Mouse (Mus musculus) lung, embryonic 16.5 days (tissue): Measurements from ENCODE around the gene Cx3cr1. TPM values are rescaled to one million over a fixed set of nuclear protein-coding genes. Genes with fewer than 3 reads are reported as not detected.

Experiments
- ATAC-seq: fragments of 200-750 bp; cut with Nextera tagmentation; 2 replicates; pipeline ENCODE4 v1.8.0; 2017; ENCODE audit warnings: low read depth, mild to moderate bottlenecking, moderate library complexity
- H3K27ac ChIP-seq: fragments of 300-500 bp; sonication (generic); 2 replicates; pipeline ENCODE4 v1.5.1; 2014; ENCODE audit warnings: mild to moderate bottlenecking, control low read depth, low read length
- H3K27me3 ChIP-seq: fragments of 300-500 bp; sonication (generic); 2 replicates; pipeline ENCODE4 v1.6.1; 2014; ENCODE audit warnings: low read depth, low read length, mixed read lengths; ENCODE audit not compliant: control insufficient read depth, insufficient read depth
- H3K36me3 ChIP-seq: fragments of 300-500 bp; sonication (generic); 2 replicates; pipeline ENCODE4 v1.6.1; 2014; ENCODE audit warnings: low read length; ENCODE audit not compliant: control insufficient read depth, insufficient read depth
- H3K4me1 ChIP-seq: fragments of 300-500 bp; sonication (generic); replicated peaks from 2 replicates; pipeline ENCODE4 v1.6.1; 2014; ENCODE audit warnings: low read length, mixed read lengths; ENCODE audit not compliant: control insufficient read depth, insufficient read depth
- H3K4me2 ChIP-seq: fragments of 300-500 bp; sonication (generic); 2 replicates; pipeline ENCODE4 v1.6.1; 2014; ENCODE audit warnings: low read depth, low read length, control low read depth
- H3K4me3 ChIP-seq: fragments of 300-500 bp; sonication (generic); 2 replicates; pipeline ENCODE4 v1.5.1; 2014; ENCODE audit warnings: mild to moderate bottlenecking, low read length, control low read depth
- H3K9ac ChIP-seq: fragments of 300-500 bp; sonication (generic); 2 replicates; pipeline ENCODE4 v1.6.1; 2014; ENCODE audit warnings: low read length, control low read depth
- H3K9me3 ChIP-seq: fragments of 300-500 bp; sonication (generic); 2 replicates; pipeline ENCODE4 v1.6.1; 2016; ENCODE audit warnings: low read length; ENCODE audit not compliant: control insufficient read depth
- WGBS: fragments of 180-500 bp; shearing (Covaris S2); extraction: QIAGEN DNeasy Blood & Tissue Kit; methylation state at CpG from one replicate; pipeline ENCODE4 v1.1.7; 2014; 5-methylcytosine and 5-hydroxymethylcytosine counted together
- polyA plus RNA-seq: library from polyadenylated mRNA; unstranded; fragments of >200 nt; fragmentation: Nextera tagmentation; extraction: Ambion mirVana; gene quantifications from 2 replicates; pipeline ENCODE4 v1.2.1, GENCODE M21; 2015

Cx3cr1 gene
- polyA plus RNA-seq, 1 experiment from 2014 or later = 8.9 TPM

DNA sequence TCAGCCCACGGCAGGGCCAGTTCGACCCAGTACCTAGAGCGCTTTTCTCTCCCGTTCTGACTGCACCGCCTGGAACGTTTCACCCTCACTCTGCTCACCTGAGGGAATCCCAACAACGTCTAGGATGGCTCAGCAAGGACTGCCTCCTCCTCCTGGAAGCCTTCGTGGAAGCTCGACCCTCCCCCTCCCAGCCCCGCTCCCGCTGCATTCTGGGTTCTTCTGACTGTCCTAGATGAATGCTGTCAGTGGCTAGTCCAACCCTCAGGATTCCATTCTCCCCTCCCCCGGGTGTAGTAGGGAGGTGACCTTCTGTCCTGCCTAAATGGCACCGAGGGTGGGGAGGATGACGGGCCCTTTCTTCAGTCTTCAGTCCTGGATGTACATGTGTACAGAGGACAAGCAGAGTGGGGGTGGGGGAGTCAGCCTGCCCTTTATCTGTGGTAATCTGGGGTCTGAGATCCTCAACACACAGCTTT is 85.1 kb downstream of the Cx3cr1 start, which contains the start of gene Csrnp1:
Gene Csrnp1 (minus strand): TSS at position 123 of the 476 bp plus-strand sequence.
- H3K36me3 ChIP-seq = no peaks in the 10 kb centered on the region
- peak within 1 kb of the TSS; percentile 91 for H3K4me2 ChIP-seq
- peaks cover 39% of the 10 kb centered on the region for H3K4me1 ChIP-seq
- no peaks in the 10 kb centered on the region for H3K27me3 ChIP-seq
- no peaks in the 10 kb centered on the region for H3K9me3 ChIP-seq
- ATAC-seq = no peak
- H3K4me3 ChIP-seq = peak within 1 kb of the TSS; percentile 82
- 5% methylated on average over 14 of the region's 14 CpGs for WGBS
- peak within 1 kb of the TSS; percentile 87 for H3K9ac ChIP-seq
- H3K27ac ChIP-seq = peak within 1 kb of the TSS; percentile 100

GRCm38 (mm10) chr9:119983585-119984535 is 85.8 kb downstream of the Cx3cr1 start:
- Histone ChIP-seq H3K27me3 (no peaks in the 10 kb centered on the region), H3K4me2 (peak overlapping the region; percentile 91), H3K4me3 (peak overlapping the region; percentile 82), H3K27ac (peak overlapping the region; percentile 100), H3K36me3 (no peaks in the 10 kb centered on the region), H3K9me3 (no peaks in the 10 kb centered on the region), H3K9ac (peak overlapping the region; percentile 87), H3K4me1 (peaks cover 46% of the 10 kb centered on the region)
- under 1% methylated on average over 74 of the region's 79 CpGs for WGBS
- ATAC-seq = peak; percentile 82

GRCm38 (mm10) chr9:119982956-119983551 is 86.6 kb downstream of the Cx3cr1 start:
- H3K36me3 ChIP-seq = no peaks in the 10 kb centered on the region
- under 1% methylated on average over 42 of the region's 48 CpGs for WGBS
- H3K27me3 ChIP-seq = no peaks in the 10 kb centered on the region
- peaks cover 54% of the 10 kb centered on the region for H3K4me1 ChIP-seq
- peak overlapping the region; percentile 100 for H3K27ac ChIP-seq
- no peaks in the 10 kb centered on the region for H3K9me3 ChIP-seq
- H3K4me3 ChIP-seq = peak overlapping the region; percentile 82
- peak overlapping the region; percentile 91 for H3K4me2 ChIP-seq
- H3K9ac ChIP-seq = peak overlapping the region; percentile 87
- ATAC-seq = no peak

DNA sequence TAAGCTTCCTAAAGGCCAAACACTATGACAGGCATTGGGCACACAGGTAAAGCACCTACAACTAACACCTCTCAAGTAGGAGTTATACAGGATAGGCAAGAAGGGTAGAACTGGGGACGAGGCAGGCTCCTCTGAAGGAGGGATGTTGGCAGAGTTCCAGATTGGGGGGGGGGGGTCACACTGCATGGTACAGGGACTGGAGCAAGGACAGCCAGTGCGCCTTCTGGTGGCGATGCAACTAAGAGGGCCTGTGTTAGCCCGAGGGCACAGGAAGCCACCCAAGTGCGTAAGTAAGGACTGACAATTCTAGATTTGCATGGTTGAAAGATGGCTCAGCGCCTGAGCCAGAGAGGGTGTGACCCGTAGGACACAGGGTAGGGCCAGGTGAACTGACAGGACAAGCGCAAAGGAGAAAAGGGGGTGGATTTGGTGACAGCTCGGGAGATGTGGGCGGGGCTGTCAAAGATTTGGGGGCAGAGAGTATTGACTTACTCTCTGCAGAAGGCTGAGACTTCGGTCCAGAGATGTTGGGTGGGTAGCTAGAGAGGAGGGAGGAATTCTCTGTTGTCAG is 87.4 kb downstream of the Cx3cr1 start:
- Histone ChIP-seq H3K4me1 (peaks cover 62% of the 10 kb centered on the region), H3K4me3 (peak overlapping the region; percentile 82), H3K9me3 (no peaks in the 10 kb centered on the region), H3K27me3 (no peaks in the 10 kb centered on the region), H3K9ac (peak overlapping the region; percentile 87), H3K36me3 (no peaks in the 10 kb centered on the region), H3K27ac (peak overlapping the region; percentile 100), H3K4me2 (peak overlapping the region; percentile 91)
- peak; percentile 46 for ATAC-seq
- under 1% methylated on average over 11 of the region's 11 CpGs for WGBS

- peak overlapping the region; percentile 100 for H3K27ac ChIP-seq
- H3K9ac ChIP-seq = peak overlapping the region; percentile 67
- peak; percentile 61 for ATAC-seq
Measured at GRCm38 (mm10) chr9:119981183-119982179, 88.2 kb downstream of the Cx3cr1 start.

GRCm38 (mm10) chr9:119980770-119981182 is 88.9 kb downstream of the Cx3cr1 start:
- no peak for ATAC-seq
- under 1% methylated on average over 4 of the region's 4 CpGs for WGBS

More at GRCm38 (mm10) chr9:119981183-119982179, 88.2 kb downstream of the Cx3cr1 start:
- Histone ChIP-seq H3K36me3 (no peaks in the 10 kb centered on the region), H3K27me3 (no peaks in the 10 kb centered on the region), H3K9me3 (no peaks in the 10 kb centered on the region), H3K4me3 (peak overlapping the region; percentile 82), H3K4me1 (peaks cover 70% of the 10 kb centered on the region), H3K4me2 (peak overlapping the region; percentile 91)
- under 1% methylated on average over 16 of the region's 16 CpGs for WGBS

DNA sequence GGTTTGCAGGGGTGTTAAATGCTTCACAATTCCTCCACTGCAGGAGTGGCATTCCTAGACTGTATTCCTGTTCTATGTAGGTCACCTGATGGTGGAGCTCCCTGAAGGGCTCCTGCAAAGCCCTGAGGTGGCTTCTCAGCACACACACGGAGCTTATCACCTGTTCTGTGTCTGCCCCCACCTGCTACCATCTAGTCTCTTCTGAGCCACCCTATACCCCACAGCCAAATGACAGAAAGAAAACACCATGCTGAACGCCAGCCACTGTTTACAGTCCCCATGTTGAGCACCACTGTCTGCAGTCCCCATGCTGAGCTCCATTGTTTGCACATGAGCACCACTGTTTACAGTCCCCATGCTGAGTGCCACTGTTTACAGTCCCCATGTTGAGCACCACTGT is 89.9 kb downstream of the Cx3cr1 start:
- 42% methylated on average over 2 of the region's 2 CpGs for WGBS
- H3K9ac ChIP-seq = no peak overlapping the region

More at GRCm38 (mm10) chr9:119980770-119981182, 88.9 kb downstream of the Cx3cr1 start:
- H3K9ac ChIP-seq = peak overlapping the region; percentile 67
- H3K4me2 ChIP-seq = peak overlapping the region; percentile 91
- peaks cover 72% of the 10 kb centered on the region for H3K4me1 ChIP-seq
- H3K36me3 ChIP-seq = no peaks in the 10 kb centered on the region
- H3K9me3 ChIP-seq = no peaks in the 10 kb centered on the region
- peak overlapping the region; percentile 82 for H3K4me3 ChIP-seq
- H3K27ac ChIP-seq = peak overlapping the region; percentile 100
- no peaks in the 10 kb centered on the region for H3K27me3 ChIP-seq

GRCm38 (mm10) chr9:119978811-119979441 is 90.8 kb downstream of the Cx3cr1 start:
- Histone ChIP-seq H3K27me3 (no peaks in the 10 kb centered on the region), H3K9ac (no peak overlapping the region), H3K4me2 (no peak overlapping the region), H3K27ac (no peak overlapping the region), H3K4me3 (no peak overlapping the region), H3K4me1 (peaks cover 63% of the 10 kb centered on the region), H3K9me3 (no peaks in the 10 kb centered on the region), H3K36me3 (peaks cover 10% of the 10 kb centered on the region)
- no peak for ATAC-seq
- WGBS = 69% methylated on average over 6 of the region's 6 CpGs

More for the DNA sequence above, 89.9 kb downstream of the Cx3cr1 start:
- Histone ChIP-seq H3K9me3 (no peaks in the 10 kb centered on the region), H3K36me3 (peaks cover 5% of the 10 kb centered on the region; the same call in 1 of the 2 replicates), H3K4me1 (peaks cover 71% of the 10 kb centered on the region), H3K27ac (no peak overlapping the region), H3K4me3 (no peak overlapping the region), H3K27me3 (no peaks in the 10 kb centered on the region), H3K4me2 (no peak overlapping the region)
- ATAC-seq = no peak
